Mouse (Mus musculus) forelimb bud, embryonic 11.5 days (tissue): ENCODE measurements around the gene Ralgapa2.

ENCODE experiments used
- DNase-seq: peaks from one replicate; pipeline ENCODE4 v3.0.0-alpha.2; 2012; ENCODE audit warnings: low read depth, low spot score

Ralgapa2 gene

GRCm38 (mm10) chr2:146222279-146223175 is 289.6 kb downstream of the Ralgapa2 start:
- DNase-seq, result no peak

GRCm38 (mm10) chr2:146221929-146222278 is 290.2 kb downstream of the Ralgapa2 start:
- DNase-seq, result no peak

GRCm38 (mm10) chr2:146221076-146221928 is 290.8 kb downstream of the Ralgapa2 start, which contains the start of gene Insm1:
Gene Insm1, plus strand, starts transcription at chr2:146221921.
- peak; percentile 53 for DNase-seq

GRCm38 (mm10) chr2:146220591-146221075 is 291.5 kb downstream of the Ralgapa2 start:
- DNase-seq, result no peak

GRCm38 (mm10) chr2:146219791-146220190 is 292.4 kb downstream of the Ralgapa2 start:
- no peak for DNase-seq

GRCm38 (mm10) chr2:146218881-146219535 is 293.1 kb downstream of the Ralgapa2 start:
- DNase-seq, result no peak

GRCm38 (mm10) chr2:146218161-146218691 is 293.9 kb downstream of the Ralgapa2 start:
- no peak for DNase-seq

GRCm38 (mm10) chr2:146217227-146217980 is 294.7 kb downstream of the Ralgapa2 start:
- no peak for DNase-seq

GRCm38 (mm10) chr2:146216111-146217064 is 295.8 kb downstream of the Ralgapa2 start:
- DNase-seq, result no peak

- no peak for DNase-seq
These were observed 297.4 kb downstream of the Ralgapa2 start for GRCm38 (mm10) chr2:146214715-146215114.

GRCm38 (mm10) chr2:146210968-146211367 is 301.2 kb downstream of the Ralgapa2 start:
- no peak for DNase-seq

- no peak for DNase-seq
These were observed 314.2 kb downstream of the Ralgapa2 start for GRCm38 (mm10) chr2:146197947-146198346.

- no peak for DNase-seq
These were observed 316.0 kb downstream of the Ralgapa2 start for GRCm38 (mm10) chr2:146196126-146196525.
